Mouse (Mus musculus): ENCODE results near the gene Slc2a5.

DNA sequence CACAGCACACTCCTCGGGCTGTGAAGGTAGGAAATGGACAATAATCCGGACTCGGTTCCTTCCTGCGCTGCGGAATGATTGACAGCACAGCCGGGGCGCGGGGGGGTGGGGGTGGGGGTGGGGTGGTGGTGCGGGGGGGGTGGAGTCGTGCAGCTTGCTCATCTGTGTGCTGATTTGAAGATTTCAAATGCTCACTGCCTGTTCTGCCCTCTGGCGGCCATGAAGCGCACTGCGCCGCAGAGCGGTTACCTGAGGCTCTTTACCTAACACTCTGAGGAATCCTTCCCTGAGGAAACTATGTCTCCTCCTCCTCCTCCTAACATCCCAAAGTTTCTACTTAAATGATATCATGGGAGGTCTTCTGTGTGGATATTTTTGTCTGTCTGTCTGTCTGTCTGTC is 6.2 kb upstream of the Slc2a5 start:
- TF ChIP-seq CTCF (IDR thresholded peaks at IDR 0.05; ENCODE audit: low read depth) (peak; percentile 76), EP300 (optimal IDR thresholded peaks at IDR 0.05) (no peak)

All from stomach, postnatal 0 days (tissue).